8 mouse cellular contexts compared by ENCODE assay signal in genomic region chrX:73823747-73824146, GRCm38 (mm10). TPM values are rescaled to one million over a fixed set of nuclear protein-coding genes. Genes with fewer than 3 reads are reported as not detected.
DNase-seq lines count a peak whose midpoint lies in the region; ATAC-seq and TF ChIP-seq lines count a peak whose summit lies in the region.

No protein-coding gene starts in this region.

- no peak overlapping the region for H3K27ac ChIP-seq in heart, embryonic 11.5 days (ENCODE audit: low read depth, low read length)
- H3K27ac ChIP-seq in ES-E14 (ENCODE audit: insufficient read depth, low read depth, low read length, poor library complexity, severe bottlenecking), result peak overlapping the region; percentile 76
- no peak overlapping the region for H3K27ac ChIP-seq in embryonic facial prominence, embryonic 12.5 days
- H3K27ac ChIP-seq in limb, embryonic 10.5 days, result no peak overlapping the region
- H3K27ac ChIP-seq in stomach, postnatal 0 days (replicated peaks), result no peak overlapping the region

- in situ Hi-C loops in ES-E14 (cut with MboI; ENCODE audit: low sequenced_read_pairs in 2 of 2, unreplicated experiment in 2 of 2), result no loop called here

- H3K36me3 ChIP-seq in heart, embryonic 11.5 days (ENCODE audit: control insufficient read depth, insufficient read depth, low read length), result no peaks in the 10 kb centered on the region
- H3K36me3 ChIP-seq in ES-E14 (ENCODE audit: control insufficient read depth, insufficient read depth, low read length, poor library complexity, severe bottlenecking), result no peaks in the 10 kb centered on the region
- no peaks in the 10 kb centered on the region for H3K36me3 ChIP-seq in embryonic facial prominence, embryonic 12.5 days
- no peaks in the 10 kb centered on the region for H3K36me3 ChIP-seq in limb, embryonic 10.5 days
- H3K36me3 ChIP-seq in stomach, postnatal 0 days (ENCODE audit: control insufficient read depth, insufficient read depth, low read length), result no peaks in the 10 kb centered on the region

- intact Hi-C loops in heart, postnatal 25 days (cut with DNase I), result no loop called here

- peak overlapping the region; percentile 81 for H3K4me2 ChIP-seq in heart, embryonic 11.5 days
- H3K4me2 ChIP-seq in embryonic facial prominence, embryonic 12.5 days (replicated peaks), result peak overlapping the region; percentile 59
- H3K4me2 ChIP-seq in stomach, postnatal 0 days (replicated peaks; ENCODE audit: low read depth), result peak overlapping the region; percentile 71

- H3K9ac ChIP-seq in heart, embryonic 11.5 days (ENCODE audit: low read depth, low read length), result no peak overlapping the region
- peak overlapping the region; percentile 85 for H3K9ac ChIP-seq in ES-E14 (ENCODE audit: insufficient read depth, low read depth, low read length, poor library complexity, severe bottlenecking)
- H3K9ac ChIP-seq in embryonic facial prominence, embryonic 12.5 days, result peak overlapping the region; percentile 72
- no peak overlapping the region for H3K9ac ChIP-seq in stomach, postnatal 0 days (ENCODE audit: low read length)

- ATAC-seq in heart, embryonic 11.5 days (replicated peaks; ENCODE audit: insufficient number of reproducible peaks, low FRiP score, low TSS enrichment), result no peak
- ATAC-seq in embryonic facial prominence, embryonic 12.5 days (ENCODE audit: insufficient number of reproducible peaks, insufficient read depth, low FRiP score, low TSS enrichment), result 0 out of 2 replicates have a peak, but pooled peaks have one; percentile 24
- ATAC-seq in stomach, postnatal 0 days (ENCODE audit: low FRiP score, low TSS enrichment), result no peak

- H3K27me3 ChIP-seq in heart, embryonic 11.5 days (ENCODE audit: control insufficient read depth, insufficient read depth, low read length), result peaks cover 31% of the 10 kb centered on the region
- H3K27me3 ChIP-seq in embryonic facial prominence, embryonic 12.5 days, result peaks cover 14% of the 10 kb centered on the region; the same call in 1 of the 2 replicates
- H3K27me3 ChIP-seq in limb, embryonic 10.5 days (ENCODE audit: low read depth, poor library complexity, severe bottlenecking), result peaks cover 64% of the 10 kb centered on the region
- H3K27me3 ChIP-seq in stomach, postnatal 0 days (ENCODE audit: control insufficient read depth, insufficient read depth, low read length), result no peaks in the 10 kb centered on the region

- no peaks in the 10 kb centered on the region for H3K4me1 ChIP-seq in heart, embryonic 11.5 days (ENCODE audit: control insufficient read depth, insufficient read depth, low read length)
- H3K4me1 ChIP-seq in ES-E14 (ENCODE audit: control insufficient read depth in 2 of 2, insufficient read depth in 2 of 2, low read length in 2 of 2, poor library complexity in 1 of 2), result peaks cover 0 to 2% of the 10 kb centered on the region in 2 experiments; a peak in 1 of 4 replicates
- 0 out of 2 replicates have a peak, but pooled peaks cover 3% of the 10 kb centered on the region for H3K4me1 ChIP-seq in embryonic facial prominence, embryonic 12.5 days
- H3K4me1 ChIP-seq in limb, embryonic 10.5 days, result peaks cover 7% of the 10 kb centered on the region
- H3K4me1 ChIP-seq in stomach, postnatal 0 days (replicated peaks; ENCODE audit: control insufficient read depth, insufficient read depth), result no peaks in the 10 kb centered on the region

- peak overlapping the region; percentile 54 for H3K4me3 ChIP-seq in heart, embryonic 11.5 days (ENCODE audit: low read depth, low read length)
- H3K4me3 ChIP-seq in ES-E14 (ENCODE audit: insufficient read depth in 1 of 2, low read depth in 1 of 2, low read length in 2 of 2, poor library complexity in 1 of 2, severe bottlenecking in 1 of 2), result peak overlapping the region; percentile 82 to 88
- peak overlapping the region; percentile 61 for H3K4me3 ChIP-seq in embryonic facial prominence, embryonic 12.5 days
- H3K4me3 ChIP-seq in limb, embryonic 10.5 days, result peak overlapping the region; percentile 66
- peak overlapping the region; percentile 57 for H3K4me3 ChIP-seq in stomach, postnatal 0 days (ENCODE audit: low read depth, low read length)

- TF ChIP-seq EP300 in stomach, postnatal 0 days (optimal IDR thresholded peaks at IDR 0.05), result no peak

- TF ChIP-seq CTCF in stomach, postnatal 0 days (IDR thresholded peaks at IDR 0.05; ENCODE audit: low read depth), result no peak

- H3K9me3 ChIP-seq in heart, embryonic 11.5 days (replicated peaks; ENCODE audit: control insufficient read depth, low read length), result no peaks in the 10 kb centered on the region
- no peaks in the 10 kb centered on the region for H3K9me3 ChIP-seq in ES-E14 (ENCODE audit: control insufficient read depth, insufficient read depth, low read depth, low read length)
- no peaks in the 10 kb centered on the region for H3K9me3 ChIP-seq in embryonic facial prominence, embryonic 12.5 days
- H3K9me3 ChIP-seq in limb, embryonic 10.5 days (replicated peaks), result no peaks in the 10 kb centered on the region
- H3K9me3 ChIP-seq in stomach, postnatal 0 days (ENCODE audit: control insufficient read depth, low read length), result no peaks in the 10 kb centered on the region

- WGBS in heart, embryonic 11.5 days (ENCODE audit: insufficient replicate concordance), result 17% methylated on average over 17 of the region's 17 CpGs
- WGBS in embryonic facial prominence, embryonic 12.5 days, result 18% methylated on average over 17 of the region's 17 CpGs
- WGBS in limb, embryonic 10.5 days, result 12% methylated on average over 17 of the region's 17 CpGs
- WGBS in stomach, postnatal 0 days, result 21% methylated on average over 17 of the region's 17 CpGs

- DNase-seq in heart, postnatal 25 days (ENCODE audit: low spot score), result no peak
- DNase-seq in ES-E14 (ENCODE audit: low read depth, low spot score), result no peak
- DNase-seq in limb, embryonic 10.5 days (ENCODE audit: low spot score), result peak; percentile 44
- no peak for DNase-seq in stomach, postnatal 0 days (ENCODE audit: low spot score)
- DNase-seq in adrenal gland, postnatal 10 days, result no peak
- DNase-seq in layer of hippocampus, adult 11-12 months (ENCODE audit: low spot score), result no peak

TF ChIP-seq in ES-E14, 5 proteins besides CTCF, POLR2A, EP300 and RAD21:
- no peak for TF ChIP-seq ZC3H11A (IDR thresholded peaks at IDR 0.05; ENCODE audit: borderline replicate concordance, low read depth, low read length)
- no peak for TF ChIP-seq ZNF384 (IDR thresholded peaks at IDR 0.05; ENCODE audit: low read depth, low read length)
- TF ChIP-seq CHD2 (IDR thresholded peaks at IDR 0.05; ENCODE audit: low read depth, low read length), result no peak
- TF ChIP-seq HCFC1 (IDR thresholded peaks at IDR 0.05; ENCODE audit: borderline replicate concordance, insufficient read depth, low read length), result no peak
- no peak for TF ChIP-seq MAFK (IDR thresholded peaks at IDR 0.05; ENCODE audit: insufficient read depth, low read depth, low read length)

RNA-seq across cellular contexts. Expression of gene Pdzd4, which starts 1.0 kb away (rescaled TPM):
- 0.33 and 0.46 TPM in 2 replicates for polyA plus RNA-seq in heart, embryonic 11.5 days (2014; fragmentation: Nextera tagmentation; extraction: Ambion mirVana)
- total RNA-seq in heart, postnatal 25 days (2021), result 1 to 10 TPM; 1.7 to 1.8 TPM
- 55.2 and 97.6 TPM in 2 replicates for total RNA-seq in ES-E14 (2012; rRNA removed)
- polyA plus RNA-seq in embryonic facial prominence, embryonic 12.5 days (2016; fragmentation: Nextera tagmentation; extraction: Ambion mirVana), result 1.7 and 2.1 TPM in 2 replicates
- 0.40 and 0.61 TPM in 2 replicates for polyA plus RNA-seq in limb, embryonic 10.5 days (2016; fragmentation: Nextera tagmentation; extraction: Ambion mirVana)
- 0.27 and 0.38 TPM in 2 replicates for polyA plus RNA-seq in stomach, postnatal 0 days (2015; fragmentation: Nextera tagmentation; extraction: Ambion mirVana)
- total RNA-seq in adrenal gland, postnatal 10 days (2021), result 1 to 10 TPM; 5.1 to 5.9 TPM

RNA-seq across cellular contexts. Expression of gene Ssr4, which starts 36.9 kb away (rescaled TPM):
- 159 and 162 TPM in 2 replicates for polyA plus RNA-seq in heart, embryonic 11.5 days (2014; fragmentation: Nextera tagmentation; extraction: Ambion mirVana)
- 10 to 100 TPM; 83.8 to 87.4 TPM for total RNA-seq in heart, postnatal 25 days (2021)
- total RNA-seq in ES-E14 (2012; rRNA removed), result 290 and 294 TPM in 2 replicates
- 140 and 143 TPM in 2 replicates for polyA plus RNA-seq in embryonic facial prominence, embryonic 12.5 days (2016; fragmentation: Nextera tagmentation; extraction: Ambion mirVana)
- 111 and 116 TPM in 2 replicates for polyA plus RNA-seq in limb, embryonic 10.5 days (2016; fragmentation: Nextera tagmentation; extraction: Ambion mirVana)
- polyA plus RNA-seq in stomach, postnatal 0 days (2015; fragmentation: Nextera tagmentation; extraction: Ambion mirVana), result 372 and 400 TPM in 2 replicates
- 100 to 1,000 TPM; 166 to 177 TPM for total RNA-seq in adrenal gland, postnatal 10 days (2021)

RNA-seq across cellular contexts. Expression of gene Idh3g, which starts 37.0 kb away (rescaled TPM):
- polyA plus RNA-seq in heart, embryonic 11.5 days (2014; fragmentation: Nextera tagmentation; extraction: Ambion mirVana), result 285 and 302 TPM in 2 replicates
- 100 to 1,000 TPM; 607 to 615 TPM for total RNA-seq in heart, postnatal 25 days (2021)
- 169 and 194 TPM in 2 replicates for total RNA-seq in ES-E14 (2012; rRNA removed)
- 161 and 172 TPM in 2 replicates for polyA plus RNA-seq in embryonic facial prominence, embryonic 12.5 days (2016; fragmentation: Nextera tagmentation; extraction: Ambion mirVana)
- polyA plus RNA-seq in limb, embryonic 10.5 days (2016; fragmentation: Nextera tagmentation; extraction: Ambion mirVana), result 178 and 190 TPM in 2 replicates
- polyA plus RNA-seq in stomach, postnatal 0 days (2015; fragmentation: Nextera tagmentation; extraction: Ambion mirVana), result 130 and 133 TPM in 2 replicates
- 100 to 1,000 TPM; 681 to 708 TPM for total RNA-seq in adrenal gland, postnatal 10 days (2021)

RNA-seq across cellular contexts. Expression of gene Srpk3, which starts 49.5 kb away (rescaled TPM):
- 52.6 and 57.9 TPM in 2 replicates for polyA plus RNA-seq in heart, embryonic 11.5 days (2014; fragmentation: Nextera tagmentation; extraction: Ambion mirVana)
- total RNA-seq in heart, postnatal 25 days (2021), result 10 to 100 TPM; 29.5 to 32.8 TPM
- total RNA-seq in ES-E14 (2012; rRNA removed), result 1.2 and 1.5 TPM in 2 replicates
- polyA plus RNA-seq in embryonic facial prominence, embryonic 12.5 days (2016; fragmentation: Nextera tagmentation; extraction: Ambion mirVana), result 5.6 and 9.6 TPM in 2 replicates
- polyA plus RNA-seq in limb, embryonic 10.5 days (2016; fragmentation: Nextera tagmentation; extraction: Ambion mirVana), result 1.1 and 1.6 TPM in 2 replicates
- polyA plus RNA-seq in stomach, postnatal 0 days (2015; fragmentation: Nextera tagmentation; extraction: Ambion mirVana), result 2.2 and 2.6 TPM in 2 replicates
- 1 to 10 TPM; 2.7 to 7.8 TPM for total RNA-seq in adrenal gland, postnatal 10 days (2021)

Comparison
In these comparisons a context has a peak if more than half of its experiments do, and no peak if none do; other contexts are left out.
1. H3K9ac ChIP-seq: peak in ES-E14 (single experiment) and embryonic facial prominence, embryonic 12.5 days (single experiment); none in heart, embryonic 11.5 days (single experiment) and stomach, postnatal 0 days (single experiment).
2. Peak in every context shown above with its lines, with median percentiles within 50 percentile points of each other: H3K4me2 ChIP-seq and H3K4me3 ChIP-seq.